In genomic region chr2:3171774-3172173, GRCm38 (mm10) we compare ENCODE assay signal across 11 mouse cellular contexts. TPM values are rescaled to one million over a fixed set of nuclear protein-coding genes. Genes with fewer than 3 reads are reported as not detected.
A peak's percentile ranks its signal among the peaks of the same experiment; 100 is the strongest.
DNase-seq lines count a peak whose midpoint lies in the region; ATAC-seq and TF ChIP-seq lines count a peak whose summit lies in the region.
"Had no signal": no experiment of that assay in that cellular context is flagged by ENCODE, and none has a peak within 500 bp of the region (broad histone marks: within the 10 kb centered on the region; RNA-seq: fewer than 3 reads in every experiment).

No protein-coding gene starts in this region.

- 10% methylated on average over 3 of the region's 3 CpGs for WGBS in lung, postnatal 0 days
- WGBS in heart, embryonic 13.5 days = 1% methylated on average over 3 of the region's 3 CpGs
- 17% methylated on average over 3 of the region's 3 CpGs for WGBS in olfactory bulb, adult 2 months

- TF ChIP-seq POLR2A in olfactory bulb, adult 2 months (IDR thresholded peaks at IDR 0.05; ENCODE audit: insufficient read depth, low read depth, low read length) = no peak

- no peaks in the 10 kb centered on the region for H3K27me3 ChIP-seq in lung, postnatal 0 days (replicated peaks; ENCODE audit: insufficient read depth, low read length)
- H3K27me3 ChIP-seq in heart, embryonic 13.5 days (replicated peaks) = no peaks in the 10 kb centered on the region

- H3K27ac ChIP-seq in lung, postnatal 0 days (ENCODE audit: low read length) = peak overlapping the region; percentile 54; the same call in 1 of the 2 replicates
- H3K27ac ChIP-seq in heart, embryonic 13.5 days (replicated peaks) = peak overlapping the region; percentile 94
- H3K27ac ChIP-seq in olfactory bulb, adult 2 months (ENCODE audit: insufficient read depth, low read depth, low read length) = peak overlapping the region; percentile 86

- no peak for TF ChIP-seq EP300 in lung, postnatal 0 days (IDR thresholded peaks at IDR 0.05)

- H3K4me2 ChIP-seq in lung, postnatal 0 days (replicated peaks; ENCODE audit: low read depth, low read length) = no peak overlapping the region
- H3K4me2 ChIP-seq in heart, embryonic 13.5 days = peak overlapping the region; percentile 35

- DNase-seq in heart, adult 11 months = peak; percentile 93
- DNase-seq in heart, postnatal 25 days (ENCODE audit: low spot score) = no peak
- DNase-seq in lung, postnatal 0 days (ENCODE audit: low spot score) = peak; percentile 48
- no peak for DNase-seq in lung, adult 18-20 months
- no peak for DNase-seq in T-cell, adult 2 months (ENCODE audit: low spot score)
- no peak for DNase-seq in urinary bladder, adult 18-20 months (ENCODE audit: low spot score in 2 of 2)
- DNase-seq: adrenal gland, postnatal 36 days; cerebellum, adult 8-10 months had no signal

- H3K36me3 ChIP-seq in lung, postnatal 0 days (ENCODE audit: insufficient read depth, low read length) = no peaks in the 10 kb centered on the region
- H3K36me3 ChIP-seq in heart, embryonic 13.5 days = no peaks in the 10 kb centered on the region

- H3K4me3 ChIP-seq in lung, postnatal 0 days (ENCODE audit: low read depth, low read length) = no peak overlapping the region
- H3K4me3 ChIP-seq in heart, embryonic 13.5 days = no peak overlapping the region
- H3K4me3 ChIP-seq in olfactory bulb, adult 2 months (ENCODE audit: insufficient read depth, low read depth, low read length) = no peak overlapping the region

- TF ChIP-seq CTCF in lung, postnatal 0 days (IDR thresholded peaks at IDR 0.05) = no peak
- no peak for TF ChIP-seq CTCF in olfactory bulb, adult 2 months (IDR thresholded peaks at IDR 0.05; ENCODE audit: insufficient read depth, low read depth, low read length)

- intact Hi-C loops in heart, postnatal 25 days (cut with DNase I) = loop anchor here (1.0 kb wide), 1 partner anchor 53 kb away; no protein-coding TSS in a partner anchor

- H3K9me3 ChIP-seq in lung, postnatal 0 days (ENCODE audit: low read length) = no peaks in the 10 kb centered on the region
- H3K9me3 ChIP-seq in heart, embryonic 13.5 days = no peaks in the 10 kb centered on the region

- 0 out of 2 replicates have a peak, but pooled peaks have one; percentile 41 for ATAC-seq in lung, postnatal 0 days
- ATAC-seq in heart, embryonic 13.5 days (ENCODE audit: extremely low read depth, insufficient number of reproducible peaks, low FRiP score, low TSS enrichment) = no peak

- H3K4me1 ChIP-seq in lung, postnatal 0 days (ENCODE audit: insufficient read depth, low read depth, low read length) = peaks cover 7% of the 10 kb centered on the region; the same call in 1 of the 2 replicates
- H3K4me1 ChIP-seq in heart, embryonic 13.5 days = peaks cover 79% of the 10 kb centered on the region
- H3K4me1 ChIP-seq in olfactory bulb, adult 2 months (ENCODE audit: control insufficient read depth, insufficient read depth, low read length) = peaks cover 22% of the 10 kb centered on the region

- H3K9ac ChIP-seq in lung, postnatal 0 days (replicated peaks; ENCODE audit: low read depth) = no peak overlapping the region
- H3K9ac ChIP-seq in heart, embryonic 13.5 days = 0 out of 2 replicates have a peak overlapping the region, but pooled peaks have one; percentile 66

RNA-seq across cellular contexts. Expression of gene Fam171a1, which starts 57.8 kb away (rescaled TPM):
- total RNA-seq in heart, postnatal 25 days (2021) = 10 to 100 TPM; 15.1 to 17.3 TPM
- polyA plus RNA-seq in lung, postnatal 0 days (2015; fragmentation: Nextera tagmentation; extraction: Ambion mirVana) = 39.6 and 44.7 TPM in 2 replicates
- polyA plus RNA-seq in heart, embryonic 13.5 days (2015; fragmentation: Nextera tagmentation; extraction: Ambion mirVana) = 23.5 and 23.7 TPM in 2 replicates
- not detected in 2 replicates for polyA plus RNA-seq in olfactory bulb, adult 2 months (2012; ENCODE audit: insufficient read depth, insufficient read length, low replicate concordance, missing spikeins)
- total RNA-seq: monocyte, adult 5-6 weeks had no signal

Comparison
In these comparisons a context has a peak if more than half of its experiments do, and no peak if none do; other contexts are left out.
1. DNase-seq: peak in heart, adult 11 months (single experiment) and lung, postnatal 0 days (single experiment); none in heart, postnatal 25 days (single experiment), lung, adult 18-20 months (0 of 2), T-cell, adult 2 months (single experiment) and urinary bladder, adult 18-20 months (0 of 2).
2. Peak in every context shown above with its lines, with median percentiles within 50 percentile points of each other: H3K27ac ChIP-seq.